Mouse (Mus musculus) right cerebral cortex, adult 18-20 months (tissue): ENCODE measurements around the gene Agap3.
A peak's percentile ranks its signal among the peaks of the same experiment; 100 is the strongest.

ENCODE experiments used
- DNase-seq: peaks from one replicate; pipeline ENCODE4 v3.0.0; 2022; ENCODE audit warnings: mixed read lengths

The Agap3 gene

GRCm38 (mm10) chr5:24525360-24526189, 73.6 kb downstream of the Agap3 start:
- DNase-seq = no peak

GRCm38 (mm10) chr5:24526190-24526888, 74.4 kb downstream of the Agap3 start:
- no peak for DNase-seq

DNA sequence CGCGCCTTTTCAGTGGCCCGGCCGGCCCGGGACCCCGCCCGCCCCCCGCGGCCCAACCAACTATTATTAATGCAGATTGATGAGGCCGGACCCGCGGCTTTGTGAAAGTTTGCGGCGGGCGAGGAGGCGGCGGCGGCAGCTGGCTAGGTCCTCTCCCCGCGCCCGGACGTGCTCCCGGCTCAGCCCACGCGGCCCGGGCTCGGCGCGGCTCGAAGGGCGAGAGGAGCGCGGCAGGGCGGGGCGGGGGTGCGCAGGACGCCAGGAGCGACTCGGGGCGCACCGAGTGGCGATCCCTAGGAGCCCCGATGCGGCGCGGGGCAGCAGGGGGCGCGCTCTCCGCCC, 74.9 kb downstream of the Agap3 start, which contains the start of gene Gbx1:
Gbx1 (minus strand) TSS at position 314 of the 342 bp plus-strand sequence.
- DNase-seq = no peak

DNA sequence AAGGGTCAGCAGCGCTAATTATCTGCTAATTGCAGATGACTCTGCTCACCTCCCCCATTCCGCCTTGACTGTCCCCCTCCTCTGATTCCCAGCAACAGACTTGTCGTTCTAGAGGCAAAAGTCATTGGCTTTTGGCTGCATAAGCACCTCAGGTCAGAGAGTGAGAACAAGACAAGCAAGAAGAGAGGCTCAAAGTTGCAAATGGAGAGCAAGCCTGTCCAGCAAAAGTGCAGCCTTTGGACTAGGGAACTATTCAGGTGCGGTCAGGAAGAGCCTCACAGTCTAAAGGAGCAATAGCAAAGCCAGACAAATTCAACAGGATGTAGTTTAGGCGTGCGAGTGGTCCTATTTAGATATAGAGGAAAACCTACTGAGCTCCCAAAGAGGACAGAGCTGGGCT, 75.8 kb downstream of the Agap3 start:
- DNase-seq = no peak

DNA sequence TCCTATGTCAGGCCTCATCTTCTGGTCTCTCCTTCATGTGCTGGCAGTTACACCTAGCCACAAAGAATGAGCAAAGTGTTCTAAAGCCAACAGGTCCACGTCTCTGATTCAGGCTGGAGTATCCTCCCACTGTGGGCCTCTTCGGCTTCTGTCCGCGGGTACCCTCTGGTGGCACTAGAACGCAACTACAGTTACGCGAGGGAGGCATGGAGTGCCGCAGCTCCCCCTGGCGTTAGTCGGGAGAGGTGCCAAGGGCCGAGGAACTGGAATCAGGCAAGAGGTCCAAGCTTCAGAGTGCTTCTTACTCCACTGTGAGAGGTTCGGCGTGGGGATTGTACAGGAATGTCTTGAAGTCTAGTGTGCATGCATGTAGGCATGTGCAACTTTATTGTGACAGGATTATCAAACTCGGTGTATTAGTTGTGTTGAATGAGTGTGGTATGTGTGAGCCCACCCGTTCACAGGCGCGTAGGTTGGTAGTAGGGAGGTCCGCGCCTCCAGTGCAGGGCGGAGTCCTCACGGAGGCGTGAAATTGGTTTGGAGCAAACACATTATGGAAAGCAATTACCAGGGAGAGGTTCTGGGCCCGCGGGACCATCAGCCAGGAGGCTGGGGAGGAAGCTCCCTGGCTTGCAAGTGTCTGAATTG, 78.2 kb downstream of the Agap3 start:
- peak; percentile 87 for DNase-seq

GRCm38 (mm10) chr5:24533391-24533790, 81.4 kb downstream of the Agap3 start:
- no peak for DNase-seq

DNA sequence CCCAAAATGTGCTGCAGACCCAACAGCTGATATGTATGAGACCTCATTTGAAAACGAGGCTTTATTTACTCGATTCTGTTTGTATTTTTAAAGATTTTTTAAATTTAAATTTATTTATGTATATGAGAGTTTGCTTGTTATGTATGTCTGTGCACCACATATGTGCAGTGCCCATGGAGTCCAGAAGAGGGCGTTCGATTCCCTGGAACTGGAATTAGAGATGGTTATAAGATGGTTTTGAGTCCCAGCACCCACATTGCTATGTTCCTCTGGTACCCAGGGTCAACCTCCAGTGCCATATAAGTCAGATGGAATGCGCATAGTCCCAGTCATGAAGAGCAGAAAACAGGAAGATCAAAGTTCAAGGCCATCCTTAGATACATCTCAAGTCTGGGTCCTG, 82.3 kb downstream of the Agap3 start:
- DNase-seq = no peak

DNA sequence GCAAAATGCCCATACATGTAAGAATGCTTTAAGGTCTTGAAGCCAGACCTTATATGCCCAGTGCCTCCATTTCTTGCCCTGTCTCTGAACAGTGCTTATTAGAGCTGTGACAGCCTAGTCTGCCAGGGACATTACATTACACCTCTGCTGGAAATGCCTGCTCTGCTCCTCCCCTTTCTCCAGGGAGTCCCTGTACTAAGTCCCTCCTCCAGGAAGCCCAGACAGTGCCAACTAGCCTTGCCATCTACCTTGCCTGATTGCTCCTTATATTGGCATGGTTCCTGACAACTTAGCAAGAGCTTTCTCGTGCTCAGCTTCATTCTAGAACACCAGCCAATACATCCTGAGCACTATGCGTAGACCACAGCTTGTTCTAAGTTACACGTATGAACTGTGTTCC, 83.8 kb downstream of the Agap3 start:
- no peak for DNase-seq

DNA sequence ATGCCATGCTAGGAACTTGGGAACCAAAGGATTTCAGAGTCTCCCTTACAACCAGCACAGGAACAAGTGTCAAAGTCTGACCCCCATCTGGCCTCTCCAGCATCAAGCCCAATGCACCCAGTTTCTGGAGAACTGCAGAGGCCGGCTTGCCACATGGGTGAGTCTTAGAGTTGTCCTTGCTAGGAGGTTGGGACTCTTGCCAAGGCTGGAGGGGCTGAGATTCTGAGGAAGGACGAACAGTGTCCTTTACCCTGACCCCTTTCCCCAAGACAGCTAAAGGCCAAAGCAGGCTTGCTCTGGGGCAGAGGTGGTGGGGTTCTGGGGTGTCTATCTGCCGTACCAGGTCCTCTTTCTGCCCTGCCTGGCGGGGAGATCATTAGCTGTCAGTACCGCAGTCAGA, 84.5 kb downstream of the Agap3 start:
- no peak for DNase-seq

GRCm38 (mm10) chr5:24537618-24538017, 85.6 kb downstream of the Agap3 start:
- DNase-seq = no peak

DNA sequence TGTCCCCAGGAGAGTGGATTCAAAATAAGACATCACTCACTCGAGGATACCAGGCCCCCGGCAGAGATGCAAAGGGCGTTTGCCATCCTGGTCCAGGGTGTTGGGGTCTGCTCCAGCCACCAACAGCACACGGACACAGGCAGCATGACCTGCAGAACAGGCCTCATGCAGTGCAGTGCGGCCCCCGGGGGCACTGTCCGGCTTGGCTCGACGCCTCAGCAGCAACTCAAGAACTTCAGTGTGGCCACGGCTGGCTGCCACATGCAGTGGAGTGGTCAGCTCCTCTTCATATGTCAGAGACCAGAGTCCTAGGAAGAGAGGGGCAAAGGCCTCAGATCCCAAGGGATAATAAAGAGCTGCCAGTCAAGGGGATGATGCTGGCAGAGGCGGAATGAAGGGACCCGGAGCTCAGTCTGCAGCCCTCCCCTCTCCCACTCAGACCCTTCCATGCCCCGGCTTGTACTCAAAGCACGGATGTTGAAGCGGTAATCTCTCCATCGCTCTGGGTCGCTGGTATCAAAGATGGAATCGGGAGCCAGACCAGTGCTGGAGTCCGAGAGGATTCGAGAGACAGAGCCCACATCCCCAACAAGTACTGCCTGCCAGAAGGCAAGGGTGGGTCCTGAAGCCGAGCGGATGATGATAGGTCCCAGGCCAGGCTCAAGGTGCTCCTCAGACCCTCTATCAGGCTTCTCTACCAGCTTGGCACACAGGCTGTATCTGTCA, 87.8 kb downstream of the Agap3 start:
- DNase-seq = no peak

DNA sequence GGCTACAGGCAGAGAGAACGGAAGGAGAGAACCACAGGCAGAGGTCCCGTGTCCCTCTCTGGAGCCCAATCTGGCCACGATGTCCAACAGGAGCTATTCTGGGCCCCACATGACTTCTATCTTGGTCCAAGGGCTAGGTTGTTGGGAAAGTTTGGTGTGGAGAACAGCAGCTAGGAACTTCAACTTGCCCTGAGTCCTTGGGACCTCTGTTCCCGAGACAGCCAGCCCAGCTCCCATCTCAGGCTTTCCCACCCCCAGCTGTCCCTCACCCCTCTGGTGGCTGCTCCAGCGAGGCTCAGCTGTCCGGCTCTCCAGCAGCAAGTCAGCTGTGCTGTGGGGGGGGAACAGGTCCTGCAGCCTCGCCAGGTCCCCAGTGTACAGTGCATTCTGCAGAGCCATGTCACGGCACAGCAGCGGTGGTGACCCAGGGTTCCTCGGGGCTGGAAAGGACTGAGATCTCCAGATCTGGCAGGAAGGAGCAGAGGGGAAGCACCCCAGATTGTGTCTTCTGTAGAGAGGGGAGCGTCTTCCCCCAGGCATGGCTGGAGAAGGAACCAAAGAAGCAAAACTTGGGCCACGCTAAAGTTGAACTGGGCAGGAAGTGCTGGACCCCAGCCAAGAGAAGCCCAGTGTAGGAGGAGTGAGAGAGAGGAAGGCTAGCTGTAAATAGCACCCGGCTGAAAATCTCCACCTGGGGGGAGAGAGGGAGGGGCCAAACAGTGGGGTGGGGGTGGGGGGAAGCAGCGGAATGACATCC, 88.6 kb downstream of the Agap3 start, which contains the start of gene Asb10:
Asb10 (minus strand) TSS at position 592 of the 757 bp plus-strand sequence.
- DNase-seq = peak; percentile 28

- no peak for DNase-seq
These were observed 89.2 kb downstream of the Agap3 start for GRCm38 (mm10) chr5:24541144-24541569.

DNA sequence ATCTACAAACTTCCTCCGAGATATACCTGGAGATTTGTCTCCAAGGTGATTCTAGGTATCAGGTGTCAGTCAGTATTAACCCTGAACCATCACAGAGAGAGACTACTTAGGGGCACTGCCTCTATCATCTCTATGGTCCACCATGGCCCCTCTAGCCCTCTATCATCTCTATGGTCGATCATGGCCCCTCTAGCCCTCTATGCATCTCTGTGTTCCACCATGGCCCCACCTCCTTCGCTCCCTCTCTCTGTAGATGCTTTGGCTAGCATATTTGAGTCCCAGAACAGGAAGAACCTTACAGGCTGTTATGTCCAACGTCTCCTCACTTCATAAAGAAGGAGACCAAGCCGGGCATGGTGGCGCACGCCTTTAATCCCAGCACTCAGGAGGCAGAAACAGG, 90.7 kb downstream of the Agap3 start:
- no peak for DNase-seq

GRCm38 (mm10) chr5:24550598-24551316, 98.8 kb downstream of the Agap3 start:
- peak; percentile 67 for DNase-seq

DNA sequence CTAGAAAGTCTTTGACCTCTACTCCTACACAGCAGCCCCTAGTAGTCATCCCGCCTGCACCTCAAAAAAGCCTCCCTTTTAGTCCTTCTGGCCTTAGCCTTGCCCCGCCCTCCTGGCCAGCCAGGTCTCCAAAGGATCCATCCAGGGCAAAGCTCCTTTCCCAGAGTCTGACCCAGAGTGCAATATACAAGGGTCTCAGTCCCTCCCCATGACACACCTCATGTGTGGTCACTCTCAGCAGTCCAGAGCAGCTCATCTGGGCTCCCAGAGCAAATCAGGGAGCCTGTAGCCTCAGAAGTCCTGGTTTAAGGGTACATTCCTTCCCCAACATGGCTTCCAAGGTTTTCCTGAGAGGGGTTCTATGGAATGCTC, 99.3 kb downstream of the Agap3 start:
- DNase-seq = no peak
